Mouse (Mus musculus): ENCODE data around the gene Cox7a2l.

GRCm38 (mm10) chr17:83457271-83457670, 59.9 kb downstream of the Cox7a2l start:
- TF ChIP-seq CTCF (IDR thresholded peaks at IDR 0.05; ENCODE audit: extremely low read depth, insufficient read depth, low read length), result no peak
- TF ChIP-seq POLR2A (IDR thresholded peaks at IDR 0.05; ENCODE audit: extremely low read depth, insufficient read depth, low read length), result no peak
